Mouse (Mus musculus) liver, embryonic 11.5 days (tissue): ENCODE results near the gene 4930442H23Rik. TPM values are rescaled to one million over a fixed set of nuclear protein-coding genes. Genes with fewer than 3 reads are reported as not detected.

Source experiments
- ATAC-seq: fragments of 200-750 bp; cut with Nextera tagmentation; replicated peaks from 2 replicates; pipeline ENCODE4 v1.8.0; 2017; ENCODE audit warnings: moderate number of reproducible peaks, mild to moderate bottlenecking, moderate TSS enrichment, moderate library complexity; ENCODE audit not compliant: low FRiP score
- DNase-seq: peaks from one replicate; pipeline ENCODE4 v3.0.0-alpha.2; 2017; ENCODE audit warnings: low spot score
- H3K27ac ChIP-seq: fragments of 300-500 bp; sonication (generic); 2 replicates; pipeline ENCODE4 v1.5.1; 2014; ENCODE audit warnings: mild to moderate bottlenecking, low read depth, low read length, control low read depth
- H3K27me3 ChIP-seq: fragments of 300-500 bp; sonication (generic); replicated peaks from 2 replicates; pipeline ENCODE4 v1.6.1; 2014; ENCODE audit warnings: low read length, mixed read lengths; ENCODE audit not compliant: control insufficient read depth, insufficient read depth
- H3K36me3 ChIP-seq: fragments of 300-500 bp; sonication (generic); 2 replicates; pipeline ENCODE4 v1.6.1; 2014; ENCODE audit warnings: mild to moderate bottlenecking, low read length, moderate library complexity, mixed read lengths; ENCODE audit not compliant: control insufficient read depth, insufficient read depth
- H3K4me1 ChIP-seq: fragments of 300-500 bp; sonication (generic); replicated peaks from 2 replicates; pipeline ENCODE4 v1.6.1; 2014; ENCODE audit warnings: low read length, mixed read lengths; ENCODE audit not compliant: control insufficient read depth, insufficient read depth
- H3K4me2 ChIP-seq: fragments of 300-500 bp; sonication (generic); 2 replicates; pipeline ENCODE4 v1.6.1; 2014; ENCODE audit warnings: mild to moderate bottlenecking, control low read depth, moderate library complexity
- H3K4me3 ChIP-seq: fragments of 300-500 bp; sonication (generic); 2 replicates; pipeline ENCODE4 v1.5.1; 2014; ENCODE audit warnings: low read depth, low read length, control low read depth
- H3K9ac ChIP-seq: fragments of 300-500 bp; sonication (generic); 2 replicates; pipeline ENCODE4 v1.6.1; 2014; ENCODE audit warnings: low read depth, low read length, control low read depth
- H3K9me3 ChIP-seq: fragments of 300-500 bp; sonication (generic); 2 replicates; pipeline ENCODE4 v1.6.1; 2016; ENCODE audit warnings: low read length, inconsistent platforms, mixed read lengths; ENCODE audit not compliant: control insufficient read depth
- WGBS: fragments of 180-500 bp; shearing (Covaris S2); extraction: QIAGEN DNeasy Blood & Tissue Kit; methylation state at CpG from one replicate; pipeline ENCODE4 v1.1.7; 2014; 5-methylcytosine and 5-hydroxymethylcytosine counted together
- polyA plus RNA-seq: library from polyadenylated mRNA; unstranded; fragments of >200 nt; fragmentation: Nextera tagmentation; extraction: Ambion mirVana; gene quantifications from 2 replicates; pipeline ENCODE4 v1.2.1, GENCODE M21; 2014

The 4930442H23Rik gene
- polyA plus RNA-seq, 1 experiment from 2014 or later, result not detected

DNA sequence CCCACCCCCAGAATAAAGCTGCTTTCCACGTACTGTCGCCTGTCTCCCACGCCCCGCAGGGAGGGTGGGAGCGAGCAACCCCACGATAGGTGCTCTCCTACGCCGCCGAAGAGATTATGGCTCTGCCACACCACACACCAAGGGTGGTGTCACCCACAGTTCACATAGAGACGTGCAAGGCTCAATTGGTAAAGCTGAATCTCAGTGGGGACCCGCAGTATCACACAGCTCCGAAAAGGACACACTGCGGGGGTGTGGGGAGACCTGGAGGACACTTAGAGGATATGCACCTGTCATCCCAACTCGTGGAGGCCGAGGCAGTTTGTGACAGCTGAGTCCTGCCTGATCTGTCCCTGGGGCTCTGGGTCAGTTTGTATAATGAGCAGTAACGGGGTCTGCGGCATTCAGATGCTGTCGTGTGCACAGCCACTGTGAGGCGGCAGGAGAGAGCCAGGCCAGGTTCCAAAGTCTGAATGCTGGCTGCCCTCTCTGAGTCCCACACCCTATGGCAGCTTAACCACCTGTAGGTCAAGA, 9.4 kb upstream of the 4930442H23Rik start:
- H3K9ac ChIP-seq, result peak overlapping the region; percentile 86
- peak overlapping the region; percentile 85; the same call in 1 of the 2 replicates for H3K27ac ChIP-seq
- H3K36me3 ChIP-seq, result peaks cover 18% of the 10 kb centered on the region; the same call in 1 of the 2 replicates
- 5% methylated on average over 19 of the region's 19 CpGs for WGBS
- peaks cover 32% of the 10 kb centered on the region for H3K27me3 ChIP-seq
- no peaks in the 10 kb centered on the region for H3K9me3 ChIP-seq
- peak overlapping the region; percentile 99 for H3K4me2 ChIP-seq
- peak overlapping the region; percentile 64 for H3K4me3 ChIP-seq
- DNase-seq (no peak), ATAC-seq (peak; percentile 19)
- peaks cover 36% of the 10 kb centered on the region for H3K4me1 ChIP-seq

DNA sequence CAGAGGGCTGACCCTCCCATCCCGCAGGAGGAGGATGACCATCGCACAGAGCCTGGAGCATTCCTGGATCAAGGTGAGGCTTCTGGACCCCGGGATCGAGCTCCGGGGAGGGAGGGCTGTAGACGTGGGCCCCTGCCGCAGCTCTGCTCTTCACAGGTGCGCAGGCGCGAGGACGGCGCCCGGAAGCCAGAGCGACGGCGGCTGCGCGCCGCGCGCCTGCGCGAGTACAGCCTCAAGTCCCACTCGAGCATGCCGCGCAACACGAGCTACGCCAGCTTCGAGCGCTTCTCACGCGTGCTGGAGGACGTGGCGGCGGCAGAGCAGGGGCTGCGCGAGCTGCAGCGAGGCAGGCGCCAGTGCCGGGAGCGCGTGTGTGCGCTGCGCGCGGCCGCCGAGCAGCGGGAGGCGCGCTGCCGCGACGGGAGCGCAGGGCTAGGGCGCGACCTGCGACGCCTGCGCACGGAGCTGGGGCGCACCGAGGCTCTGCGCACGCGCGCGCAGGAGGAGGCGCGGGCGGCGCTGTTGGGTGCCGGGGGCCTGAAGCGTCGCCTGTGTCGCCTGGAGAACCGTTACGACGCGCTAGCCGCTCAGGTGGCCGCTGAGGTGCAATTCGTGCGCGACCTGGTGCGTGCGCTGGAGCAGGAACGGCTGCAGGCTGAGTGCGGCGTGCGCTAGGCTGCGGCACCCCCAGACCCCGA, 8.8 kb upstream of the 4930442H23Rik start:
- H3K36me3 ChIP-seq, result peaks cover 18% of the 10 kb centered on the region; the same call in 1 of the 2 replicates
- H3K27ac ChIP-seq, result peak overlapping the region; percentile 85
- H3K9ac ChIP-seq, result peak overlapping the region; percentile 86
- peaks cover 36% of the 10 kb centered on the region for H3K4me1 ChIP-seq
- H3K27me3 ChIP-seq, result peaks cover 29% of the 10 kb centered on the region
- H3K9me3 ChIP-seq, result no peaks in the 10 kb centered on the region
- peak overlapping the region; percentile 99 for H3K4me2 ChIP-seq
- H3K4me3 ChIP-seq, result peak overlapping the region; percentile 64
- ATAC-seq (peak; percentile 86), DNase-seq (peak; percentile 82)
- 1% methylated on average over 93 of the region's 93 CpGs for WGBS

DNA sequence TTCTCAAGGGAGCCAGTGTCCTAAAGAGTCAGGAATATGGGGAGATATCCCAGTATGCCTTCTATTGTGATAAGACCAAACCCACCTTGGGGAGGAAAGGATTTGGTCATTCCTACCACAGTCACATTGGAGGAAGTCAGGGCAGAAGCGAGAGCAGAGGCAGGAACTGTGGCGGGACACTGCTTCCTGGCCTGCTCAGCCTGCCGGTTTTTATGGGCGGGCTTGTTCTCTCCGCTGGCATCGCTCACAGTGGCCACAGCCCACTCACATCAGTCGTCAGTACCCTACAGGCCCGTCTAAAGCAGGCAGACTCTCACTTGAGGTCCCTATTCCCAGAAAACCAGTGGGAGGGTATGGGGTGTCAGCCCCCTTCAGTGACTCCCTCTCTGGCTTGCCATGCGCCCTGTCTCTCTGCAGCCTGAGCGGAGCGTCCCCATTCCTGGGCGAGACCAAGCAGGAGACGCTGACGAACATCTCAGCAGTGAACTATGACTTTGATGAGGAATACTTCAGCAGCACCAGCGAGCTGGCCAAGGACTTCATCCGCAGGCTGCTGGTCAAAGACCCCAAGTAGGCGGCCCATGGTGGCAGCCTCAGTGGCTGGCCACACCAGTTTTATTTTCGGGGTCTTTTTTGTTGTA, 7.8 kb upstream of the 4930442H23Rik start:
- Histone ChIP-seq H3K27me3 (peaks cover 20% of the 10 kb centered on the region), H3K4me2 (peak overlapping the region; percentile 99), H3K9ac (peak overlapping the region; percentile 86; the same call in 1 of the 2 replicates), H3K4me1 (peaks cover 36% of the 10 kb centered on the region), H3K36me3 (peaks cover 24% of the 10 kb centered on the region; the same call in 1 of the 2 replicates), H3K27ac (peak overlapping the region; percentile 21; the same call in 1 of the 2 replicates), H3K9me3 (no peaks in the 10 kb centered on the region), H3K4me3 (peak overlapping the region; percentile 64)
- ATAC-seq (no peak), DNase-seq (no peak)
- 75% methylated on average over 18 of the region's 18 CpGs for WGBS

DNA sequence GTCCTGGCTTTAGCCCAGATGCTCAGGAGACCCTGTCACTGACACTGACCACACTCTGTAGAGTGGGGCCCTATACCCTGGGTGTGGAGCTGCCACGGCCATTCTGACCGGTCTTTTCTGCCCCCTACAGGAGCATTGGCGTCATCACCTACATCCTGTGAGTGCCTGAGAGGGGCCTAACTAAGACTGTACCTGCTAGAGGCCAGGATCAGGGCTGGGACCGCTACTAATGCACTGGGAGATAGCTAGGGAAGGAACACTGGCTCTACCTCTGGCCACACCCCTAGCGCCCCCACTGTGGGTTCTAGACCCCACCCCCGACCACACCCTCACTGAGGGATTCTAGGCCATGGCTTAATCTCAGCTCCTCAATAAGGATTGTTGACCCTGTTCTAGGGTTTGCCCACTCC, 7.3 kb upstream of the 4930442H23Rik start:
- no peak overlapping the region for H3K9ac ChIP-seq
- WGBS, result 53% methylated on average over 6 of the region's 6 CpGs

DNA sequence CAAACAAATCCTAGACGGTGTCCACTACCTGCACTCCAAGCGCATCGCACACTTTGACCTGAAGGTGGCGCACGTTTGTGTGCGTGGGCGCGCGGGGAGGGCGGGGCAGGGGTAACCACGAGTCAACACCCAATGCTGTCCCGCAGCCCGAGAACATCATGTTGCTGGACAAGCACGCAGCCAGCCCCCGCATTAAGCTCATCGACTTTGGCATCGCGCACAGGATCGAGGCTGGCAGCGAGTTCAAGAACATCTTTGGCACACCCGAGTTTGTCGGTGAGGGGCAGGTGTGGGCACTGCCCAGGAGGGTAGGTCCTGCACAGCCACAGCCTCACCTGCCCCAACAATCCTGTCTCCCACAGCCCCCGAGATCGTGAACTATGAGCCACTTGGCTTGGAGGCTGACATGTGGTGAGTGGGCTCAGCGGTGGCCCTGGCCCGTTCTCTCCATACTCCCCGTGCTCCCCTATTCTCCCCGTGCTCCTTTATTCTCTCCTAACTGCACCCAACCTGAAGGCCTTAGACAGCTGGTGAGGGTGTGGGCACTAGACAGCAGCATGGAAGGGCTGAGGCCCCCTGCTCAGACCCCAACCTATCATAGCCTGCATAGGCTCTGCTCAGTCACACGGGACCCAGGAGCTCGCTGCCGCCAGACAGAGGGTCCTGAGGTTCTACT, 6.7 kb upstream of the 4930442H23Rik start:
- no peak overlapping the region for H3K4me2 ChIP-seq
- no peaks in the 10 kb centered on the region for H3K9me3 ChIP-seq
- no peak for DNase-seq
- WGBS, result 71% methylated on average over 31 of the region's 31 CpGs
- peaks cover 36% of the 10 kb centered on the region for H3K4me1 ChIP-seq
- H3K27me3 ChIP-seq, result peaks cover 15% of the 10 kb centered on the region
- H3K9ac ChIP-seq, result no peak overlapping the region
- peaks cover 26% of the 10 kb centered on the region; the same call in 1 of the 2 replicates for H3K36me3 ChIP-seq
- H3K27ac ChIP-seq, result peak overlapping the region; percentile 21
- no peak for ATAC-seq
- no peak overlapping the region for H3K4me3 ChIP-seq

More for the DNA sequence above, 7.3 kb upstream of the 4930442H23Rik start:
- no peak overlapping the region for H3K4me2 ChIP-seq
- H3K4me3 ChIP-seq, result no peak overlapping the region
- no peaks in the 10 kb centered on the region for H3K9me3 ChIP-seq
- H3K27me3 ChIP-seq, result peaks cover 15% of the 10 kb centered on the region
- DNase-seq (no peak), ATAC-seq (no peak)
- H3K27ac ChIP-seq, result peak overlapping the region; percentile 21
- peaks cover 36% of the 10 kb centered on the region for H3K4me1 ChIP-seq
- H3K36me3 ChIP-seq, result peaks cover 26% of the 10 kb centered on the region; the same call in 1 of the 2 replicates

DNA sequence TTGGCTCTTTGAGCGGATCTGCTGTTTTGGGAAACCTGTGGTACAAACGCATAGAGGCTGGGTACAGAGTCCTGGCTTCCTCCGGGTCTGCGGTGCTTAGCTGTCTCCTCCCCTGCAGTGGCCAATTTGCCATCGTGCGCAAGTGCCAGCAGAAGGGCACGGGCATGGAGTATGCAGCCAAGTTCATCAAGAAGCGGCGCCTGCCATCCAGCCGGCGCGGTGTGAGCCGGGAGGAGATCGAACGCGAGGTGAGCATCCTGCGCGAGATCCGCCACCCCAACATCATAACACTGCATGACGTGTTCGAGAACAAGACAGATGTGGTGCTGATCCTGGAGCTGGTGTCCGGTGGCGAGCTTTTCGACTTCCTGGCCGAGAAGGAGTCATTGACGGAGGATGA, 6.2 kb upstream of the 4930442H23Rik start:
- Histone ChIP-seq H3K27ac (no peak overlapping the region), H3K9me3 (no peaks in the 10 kb centered on the region), H3K4me1 (peaks cover 39% of the 10 kb centered on the region), H3K4me2 (no peak overlapping the region), H3K27me3 (peaks cover 11% of the 10 kb centered on the region), H3K36me3 (peaks cover 29% of the 10 kb centered on the region; the same call in 1 of the 2 replicates), H3K9ac (no peak overlapping the region), H3K4me3 (no peak overlapping the region)
- DNase-seq, result no peak
- 82% methylated on average over 26 of the region's 26 CpGs for WGBS
- ATAC-seq, result no peak

DNA sequence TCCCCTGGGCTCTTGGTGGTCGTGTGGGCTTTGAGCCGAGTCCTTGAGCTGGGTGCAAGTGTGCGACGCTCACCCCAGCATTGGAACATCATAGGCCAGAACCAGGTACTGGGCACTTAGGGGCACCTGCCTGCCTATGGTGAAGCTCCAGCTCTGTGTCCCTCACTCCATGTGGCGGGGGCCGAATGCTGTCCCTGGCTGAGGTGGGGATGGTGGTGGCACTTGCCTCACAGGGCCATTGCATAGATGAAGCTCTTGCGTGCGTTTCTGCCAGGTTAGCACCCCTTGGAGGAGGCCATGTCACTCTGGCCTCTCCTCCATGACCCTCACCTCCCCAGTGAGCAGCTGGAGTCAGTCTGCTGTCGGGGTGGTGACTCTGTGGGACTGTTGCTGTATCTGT, 3.5 kb upstream of the 4930442H23Rik start:
- Histone ChIP-seq H3K4me3 (no peak overlapping the region), H3K9ac (no peak overlapping the region), H3K27ac (no peak overlapping the region), H3K4me2 (no peak overlapping the region), H3K27me3 (no peaks in the 10 kb centered on the region), H3K36me3 (peaks cover 32% of the 10 kb centered on the region), H3K9me3 (no peaks in the 10 kb centered on the region), H3K4me1 (peaks cover 26% of the 10 kb centered on the region)
- no peak for ATAC-seq
- DNase-seq, result no peak
- 93% methylated on average over 9 of the region's 9 CpGs for WGBS

DNA sequence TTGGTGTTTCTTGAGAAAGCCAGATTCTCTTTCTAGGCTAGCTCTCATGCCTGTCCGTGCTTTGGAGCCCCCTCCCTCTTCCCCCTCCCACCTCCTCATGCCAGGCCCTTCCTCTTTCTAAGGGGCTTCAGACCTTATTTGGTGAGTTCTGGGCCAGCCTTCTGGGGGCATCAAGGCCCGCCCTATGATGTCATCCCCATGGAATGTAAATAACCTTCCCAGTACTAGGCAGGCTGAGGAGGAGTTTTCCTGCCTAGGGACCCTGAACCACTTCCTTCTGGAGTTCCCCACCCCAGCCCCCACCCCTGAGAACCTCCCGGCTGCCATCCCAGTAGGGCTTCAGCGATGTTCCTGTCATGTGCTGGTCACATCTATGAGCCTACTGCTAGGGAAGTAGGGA, 1.1 kb upstream of the 4930442H23Rik start:
- peaks cover 11% of the 10 kb centered on the region for H3K4me1 ChIP-seq
- H3K9ac ChIP-seq, result no peak overlapping the region
- peak overlapping the region; percentile 7; the same call in 1 of the 2 replicates for H3K4me2 ChIP-seq
- H3K27ac ChIP-seq, result peak overlapping the region; percentile 11; the same call in 1 of the 2 replicates
- H3K9me3 ChIP-seq, result no peaks in the 10 kb centered on the region
- peaks cover 44% of the 10 kb centered on the region for H3K36me3 ChIP-seq
- ATAC-seq (no peak), DNase-seq (no peak)
- H3K27me3 ChIP-seq, result no peaks in the 10 kb centered on the region
- no peak overlapping the region for H3K4me3 ChIP-seq
- 51% methylated on average over 4 of the region's 4 CpGs for WGBS
